Mouse (Mus musculus) embryonic facial prominence, embryonic 10.5 days (tissue): ENCODE measurements around the gene Map3k9. TPM values are rescaled to one million over a fixed set of nuclear protein-coding genes. Genes with fewer than 3 reads are reported as not detected.

Experiments used
- DNase-seq: peaks from one replicate; pipeline ENCODE4 v3.0.0-alpha.2; 2017; ENCODE audit warnings: low spot score
- H3K27ac ChIP-seq: fragments of 300-500 bp; sonication (generic); replicated peaks from 2 replicates; pipeline ENCODE4 v1.5.1; 2016; ENCODE audit warnings: mild to moderate bottlenecking
- H3K27me3 ChIP-seq: fragments of 300-500 bp; sonication (generic); replicated peaks from 2 replicates; pipeline ENCODE4 v1.6.1; 2016; ENCODE audit warnings: low read depth, mild to moderate bottlenecking; ENCODE audit not compliant: poor library complexity, severe bottlenecking
- H3K36me3 ChIP-seq: fragments of 300-500 bp; sonication (generic); replicated peaks from 2 replicates; pipeline ENCODE4 v1.6.1; 2016; ENCODE audit warnings: mild to moderate bottlenecking, moderate library complexity
- H3K4me1 ChIP-seq: fragments of 300-500 bp; sonication (generic); 2 replicates; pipeline ENCODE4 v1.6.1; 2016
- H3K4me3 ChIP-seq: fragments of 300-500 bp; sonication (generic); 2 replicates; pipeline ENCODE4 v1.5.1; 2016; ENCODE audit warnings: mild to moderate bottlenecking, moderate library complexity
- H3K9me3 ChIP-seq: fragments of 300-500 bp; sonication (generic); 2 replicates; pipeline ENCODE4 v1.6.1; 2016; ENCODE audit warnings: mild to moderate bottlenecking
- WGBS: fragments of 180-500 bp; shearing (Covaris S2); methylation state at CpG from one replicate; pipeline ENCODE4 v1.1.7; 2016; 5-methylcytosine and 5-hydroxymethylcytosine counted together
- polyA plus RNA-seq: library from polyadenylated mRNA; unstranded; fragments of >200 nt; fragmentation: Nextera tagmentation; extraction: Ambion mirVana; gene quantifications from 2 replicates; pipeline ENCODE4 v1.2.1, GENCODE M21; 2016

Gene Map3k9
- polyA plus RNA-seq, 1 experiment from 2014 or later: 0.96 TPM

DNA sequence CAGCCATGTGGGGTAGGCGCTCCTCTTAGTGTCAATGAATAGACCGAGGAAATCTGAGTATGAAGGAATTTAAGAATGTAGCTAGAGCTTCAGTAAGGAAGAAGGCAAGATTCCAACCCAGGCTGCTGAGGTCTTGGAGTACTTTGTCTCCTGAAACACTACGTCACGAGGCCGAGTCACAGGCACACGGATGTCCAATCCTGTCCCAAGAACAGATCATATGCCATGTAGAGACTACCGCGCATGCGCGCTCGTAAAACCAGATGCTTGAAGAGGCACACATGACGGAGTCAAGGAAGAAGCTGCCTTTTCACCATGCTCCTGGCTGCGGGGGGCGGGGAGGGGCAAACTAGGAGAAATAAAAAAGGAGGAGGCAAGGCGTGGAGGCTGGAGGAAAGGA lies 90.9 kb downstream of the Map3k9 start:
- Histone ChIP-seq H3K27me3 (no peaks in the 10 kb centered on the region), H3K4me3 (no peak overlapping the region), H3K36me3 (no peaks in the 10 kb centered on the region), H3K27ac (peak overlapping the region; percentile 20; the same call in 1 of the 2 replicates), H3K9me3 (no peaks in the 10 kb centered on the region), H3K4me1 (peaks cover 26% of the 10 kb centered on the region)
- 91% methylated on average over 15 of the region's 15 CpGs for WGBS
- DNase-seq: no peak

DNA sequence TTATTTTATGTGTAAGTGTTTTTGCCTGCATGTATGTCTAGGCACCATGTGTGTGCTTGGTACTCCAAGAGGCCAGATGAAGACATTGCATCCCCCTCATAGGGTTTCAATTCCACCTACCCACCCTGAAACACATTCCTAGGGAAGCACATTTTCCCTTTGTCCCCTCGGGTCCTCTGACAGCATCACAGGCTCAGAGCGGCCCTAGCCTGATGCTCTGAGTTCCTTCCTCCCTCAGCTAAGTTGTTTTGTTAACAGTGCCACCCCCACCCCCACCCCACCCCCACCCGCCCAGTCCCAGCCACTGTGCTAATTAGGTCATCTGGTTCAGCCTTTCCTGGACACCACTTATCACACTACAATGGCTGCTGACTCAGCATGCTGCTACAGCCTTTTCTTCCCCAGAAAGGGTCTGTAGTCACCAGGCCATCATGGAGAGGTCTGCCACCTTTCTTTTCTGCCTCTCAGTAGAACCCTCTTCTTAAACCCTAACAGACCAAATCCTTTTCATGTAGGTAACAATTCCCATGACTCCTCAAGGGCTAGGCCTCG lies 91.4 kb downstream of the Map3k9 start:
- DNase-seq: peak; percentile 24
- peaks cover 26% of the 10 kb centered on the region for H3K4me1 ChIP-seq
- WGBS: 44% methylated on average over 4 of the region's 4 CpGs
- H3K9me3 ChIP-seq: no peaks in the 10 kb centered on the region
- H3K4me3 ChIP-seq: no peak overlapping the region
- no peaks in the 10 kb centered on the region for H3K27me3 ChIP-seq
- peak overlapping the region; percentile 20 for H3K27ac ChIP-seq
- no peaks in the 10 kb centered on the region for H3K36me3 ChIP-seq

DNA sequence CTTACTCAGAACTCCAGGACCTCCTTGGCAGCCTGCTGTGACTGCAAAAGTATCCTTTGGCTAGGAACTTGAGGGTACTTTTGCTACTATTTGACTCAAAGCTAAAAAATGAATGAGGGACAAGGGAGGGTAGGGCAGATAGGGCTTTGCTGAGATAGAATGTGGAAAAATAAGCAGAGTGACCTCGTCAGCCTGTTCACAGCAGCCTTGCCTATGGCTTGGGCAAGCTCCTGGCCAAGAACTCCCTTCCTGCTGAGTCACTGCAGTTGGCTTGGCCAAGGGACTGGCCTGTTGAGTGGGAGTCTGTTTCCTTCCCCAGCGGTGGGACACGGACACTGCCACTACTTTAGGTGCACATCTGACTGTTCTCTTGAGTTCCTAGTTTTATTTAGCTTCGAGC lies 92.4 kb downstream of the Map3k9 start:
- no peaks in the 10 kb centered on the region for H3K27me3 ChIP-seq
- H3K27ac ChIP-seq: no peak overlapping the region
- no peaks in the 10 kb centered on the region for H3K9me3 ChIP-seq
- H3K4me3 ChIP-seq: no peak overlapping the region
- no peak for DNase-seq
- no peaks in the 10 kb centered on the region for H3K36me3 ChIP-seq
- H3K4me1 ChIP-seq: peaks cover 26% of the 10 kb centered on the region
- 86% methylated on average over 4 of the region's 4 CpGs for WGBS

DNA sequence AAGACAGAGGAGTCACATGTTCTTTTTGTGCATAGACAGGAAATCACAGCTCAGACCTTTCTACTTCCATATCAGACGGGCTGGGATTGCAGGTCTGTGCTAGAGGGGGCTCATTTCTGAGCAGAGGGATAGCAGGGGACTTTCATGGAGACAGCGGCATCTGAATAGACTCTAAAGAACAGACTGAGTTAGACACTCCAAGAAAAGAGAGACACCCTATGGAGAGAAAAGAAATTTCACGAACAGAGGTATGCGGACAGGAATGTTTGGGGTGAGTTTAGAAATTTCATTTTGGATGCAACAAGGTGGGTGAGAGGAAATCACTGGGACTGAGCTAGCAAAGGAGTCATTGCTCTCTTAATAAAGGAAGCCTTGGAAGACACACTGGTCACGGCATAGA lies 93.1 kb downstream of the Map3k9 start:
- no peaks in the 10 kb centered on the region for H3K9me3 ChIP-seq
- DNase-seq: no peak
- 89% methylated on average over 5 of the region's 5 CpGs for WGBS
- H3K36me3 ChIP-seq: no peaks in the 10 kb centered on the region
- H3K4me3 ChIP-seq: no peak overlapping the region
- no peaks in the 10 kb centered on the region for H3K27me3 ChIP-seq
- peaks cover 26% of the 10 kb centered on the region for H3K4me1 ChIP-seq
- H3K27ac ChIP-seq: no peak overlapping the region

DNA sequence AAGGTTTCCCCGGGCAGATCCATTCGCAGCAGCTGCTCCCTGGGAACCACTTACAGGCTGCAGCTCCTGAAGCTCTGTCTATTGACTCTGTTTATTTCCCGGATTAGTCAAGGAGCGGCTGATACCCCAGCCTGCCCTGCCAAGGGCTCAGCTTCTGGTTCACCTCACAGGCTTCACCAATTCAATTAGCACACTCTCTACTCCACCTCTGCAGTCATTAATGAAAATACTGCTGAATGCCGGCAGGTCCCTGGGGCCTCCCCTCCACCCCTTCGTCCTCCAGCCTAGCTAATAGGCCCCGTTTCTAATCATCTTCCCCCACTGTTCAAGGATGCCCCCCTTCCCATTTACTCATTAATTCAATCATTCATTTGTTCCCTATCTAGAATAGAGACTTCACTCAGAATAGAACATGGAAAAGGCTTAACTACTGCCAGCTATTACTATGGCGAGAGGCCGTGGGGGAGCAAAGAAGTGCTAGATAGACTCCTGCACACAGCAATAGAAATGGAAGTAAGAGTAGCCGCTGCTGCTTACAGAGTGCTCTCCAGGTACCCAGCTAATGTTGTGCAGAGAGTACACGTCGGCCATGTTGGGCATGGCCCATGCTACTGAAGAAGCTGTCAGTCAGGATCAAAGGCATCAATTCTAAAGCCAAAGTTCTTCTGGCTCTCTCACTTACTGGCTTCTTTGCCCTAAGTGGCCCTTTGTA lies 94.4 kb downstream of the Map3k9 start:
- Histone ChIP-seq H3K27ac (no peak overlapping the region), H3K9me3 (no peaks in the 10 kb centered on the region), H3K4me3 (no peak overlapping the region), H3K4me1 (peaks cover 26% of the 10 kb centered on the region), H3K27me3 (no peaks in the 10 kb centered on the region), H3K36me3 (no peaks in the 10 kb centered on the region)
- WGBS: 37% methylated on average over 12 of the region's 12 CpGs
- DNase-seq: peak; percentile 11

DNA sequence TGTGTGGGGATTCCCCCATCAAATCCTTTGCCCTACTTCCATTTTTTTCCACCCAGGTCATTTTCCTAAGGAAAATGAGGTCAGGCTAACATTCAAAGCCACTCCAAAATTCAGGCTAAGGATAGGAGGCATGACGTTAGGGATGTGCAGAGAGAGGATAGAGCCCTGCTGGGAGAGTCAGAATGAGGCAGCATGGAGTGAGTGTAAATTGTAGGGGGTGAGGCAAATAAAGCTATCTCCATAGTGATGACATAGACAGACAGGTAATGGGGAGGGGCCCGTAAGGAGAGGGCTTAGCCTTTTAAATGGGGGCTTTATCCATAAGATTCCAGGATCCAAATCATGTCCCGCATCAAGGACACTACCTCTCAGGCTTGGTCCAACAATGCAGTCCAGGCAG lies 95.0 kb downstream of the Map3k9 start:
- Histone ChIP-seq H3K9me3 (no peaks in the 10 kb centered on the region), H3K4me3 (no peak overlapping the region), H3K27ac (no peak overlapping the region), H3K27me3 (no peaks in the 10 kb centered on the region), H3K4me1 (peaks cover 24% of the 10 kb centered on the region), H3K36me3 (no peaks in the 10 kb centered on the region)
- no peak for DNase-seq
- WGBS: 44% methylated on average over 3 of the region's 3 CpGs

DNA sequence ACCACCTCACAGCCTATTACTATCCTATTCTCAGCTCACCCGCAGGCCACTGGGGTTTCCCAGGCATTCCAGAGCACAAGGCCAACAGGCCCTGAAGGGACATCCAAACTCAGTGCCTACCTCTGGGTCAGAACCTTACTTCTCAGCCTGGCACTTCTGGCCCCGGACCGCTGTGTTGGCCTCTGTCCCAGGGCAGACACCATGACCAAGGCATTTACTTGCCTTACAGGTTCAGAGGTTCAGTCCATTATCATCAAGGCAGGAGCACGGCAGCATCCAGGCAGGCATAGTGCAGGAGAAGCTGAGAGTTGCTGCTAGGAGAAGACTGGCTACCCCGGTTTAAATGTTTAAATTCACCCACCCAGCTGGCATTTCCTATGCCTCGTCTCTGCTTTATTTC lies 96.9 kb downstream of the Map3k9 start:
- no peak overlapping the region for H3K4me3 ChIP-seq
- H3K27ac ChIP-seq: no peak overlapping the region
- H3K36me3 ChIP-seq: no peaks in the 10 kb centered on the region
- peaks cover 11% of the 10 kb centered on the region for H3K4me1 ChIP-seq
- no peaks in the 10 kb centered on the region for H3K9me3 ChIP-seq
- no peak for DNase-seq
- H3K27me3 ChIP-seq: no peaks in the 10 kb centered on the region
- 79% methylated on average over 6 of the region's 6 CpGs for WGBS

DNA sequence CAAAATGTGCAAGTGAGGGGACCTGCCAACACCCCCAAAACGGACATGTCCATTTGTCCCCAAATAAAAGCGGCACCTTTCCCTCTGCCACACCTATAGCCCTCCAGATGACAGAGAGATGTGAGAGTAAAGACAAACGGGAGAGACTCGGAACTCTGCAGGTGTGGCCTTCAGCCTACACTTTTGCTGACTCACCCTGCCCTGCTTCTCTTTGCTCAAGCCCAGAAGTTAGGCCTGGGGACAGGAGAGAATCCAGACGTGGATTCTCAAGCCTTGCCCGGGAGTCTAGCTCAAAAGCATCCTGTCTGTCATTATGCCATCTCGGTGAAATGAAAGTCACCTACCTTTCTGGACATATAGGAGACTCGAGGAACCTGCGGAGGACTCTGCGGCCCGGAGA lies 97.6 kb downstream of the Map3k9 start:
- 76% methylated on average over 11 of the region's 11 CpGs for WGBS
- H3K4me3 ChIP-seq: no peak overlapping the region
- no peak overlapping the region for H3K27ac ChIP-seq
- no peak for DNase-seq
- H3K9me3 ChIP-seq: no peaks in the 10 kb centered on the region
- H3K4me1 ChIP-seq: peaks cover 11% of the 10 kb centered on the region
- no peaks in the 10 kb centered on the region for H3K36me3 ChIP-seq
- no peaks in the 10 kb centered on the region for H3K27me3 ChIP-seq

DNA sequence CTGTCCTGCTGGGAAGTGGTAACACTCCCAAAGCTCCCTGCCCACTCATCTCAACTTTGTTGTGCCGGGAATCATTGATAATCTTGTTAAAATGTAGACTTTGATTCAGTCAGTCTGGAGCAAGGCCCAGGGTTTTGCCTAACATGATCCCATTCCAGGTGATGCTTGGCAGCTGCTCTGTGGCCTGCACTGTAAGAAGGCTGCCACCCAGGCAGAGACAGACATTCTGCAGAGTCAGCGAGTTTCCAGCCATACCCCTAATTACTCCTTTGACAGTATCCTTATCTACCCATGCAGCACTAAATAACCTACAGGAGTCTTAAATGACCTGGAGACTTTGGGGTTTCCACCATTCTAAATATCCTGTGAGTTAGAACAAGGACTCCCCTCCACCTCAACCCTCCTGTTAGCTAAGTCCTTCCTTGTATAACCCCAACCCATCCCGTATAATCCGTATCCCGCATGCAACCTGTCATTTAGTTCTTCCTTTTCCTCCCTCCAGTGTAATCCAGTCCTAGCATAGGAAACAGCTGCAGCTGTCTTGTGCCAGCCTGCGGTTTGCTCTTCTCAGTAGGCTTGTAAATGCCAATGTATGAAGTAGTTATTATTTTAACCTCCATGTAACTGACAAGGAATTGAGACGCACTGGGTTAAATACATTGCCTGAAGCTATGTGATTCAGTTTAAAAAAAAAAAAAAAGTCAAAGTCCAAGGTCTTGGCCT lies 101.0 kb downstream of the Map3k9 start:
- Histone ChIP-seq H3K4me1 (no peaks in the 10 kb centered on the region), H3K27ac (no peak overlapping the region), H3K36me3 (no peaks in the 10 kb centered on the region), H3K9me3 (no peaks in the 10 kb centered on the region), H3K4me3 (no peak overlapping the region), H3K27me3 (no peaks in the 10 kb centered on the region)
- no peak for DNase-seq
- WGBS: 70% methylated on average over 7 of the region's 7 CpGs

DNA sequence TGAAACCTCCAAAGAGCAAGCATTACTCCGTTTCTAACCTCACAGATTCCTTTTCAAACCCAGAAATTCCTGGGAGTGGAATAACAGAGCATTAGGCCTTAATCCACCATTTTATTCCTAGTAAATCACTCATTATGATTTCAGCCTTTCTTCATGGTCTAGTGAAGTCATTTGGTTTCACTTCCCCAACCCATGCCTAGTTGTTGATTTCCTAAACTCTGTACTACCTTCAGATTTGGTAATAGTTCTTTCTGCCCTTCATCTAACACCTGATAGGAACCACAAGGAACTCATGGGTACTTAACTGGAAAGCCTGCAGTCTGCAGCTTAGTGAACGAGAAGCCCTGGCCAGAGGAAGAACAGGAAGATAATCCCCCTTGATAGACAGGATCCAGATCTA lies 105.4 kb downstream of the Map3k9 start:
- no peak overlapping the region for H3K4me3 ChIP-seq
- H3K27ac ChIP-seq: no peak overlapping the region
- H3K27me3 ChIP-seq: no peaks in the 10 kb centered on the region
- H3K4me1 ChIP-seq: no peaks in the 10 kb centered on the region
- H3K9me3 ChIP-seq: no peaks in the 10 kb centered on the region
- H3K36me3 ChIP-seq: no peaks in the 10 kb centered on the region
- WGBS: 46% methylated on average over 2 of the region's 2 CpGs
- DNase-seq: no peak

Other genes starting within 250 kb of the Map3k9 start
- gene Gm20498, start 248.3 kb downstream of the Map3k9 start, polyA plus RNA-seq: 29.8 and 32.3 TPM in 2 replicates
- 35.3 and 35.9 TPM in 2 replicates for gene Synj2bp, start 248.3 kb downstream of the Map3k9 start, polyA plus RNA-seq
- 0.36 and 0.41 TPM in 2 replicates for gene Adam21, start 212.7 kb downstream of the Map3k9 start, polyA plus RNA-seq
- gene Med6, start 186.2 kb downstream of the Map3k9 start, polyA plus RNA-seq: 88.4 and 90.9 TPM in 2 replicates
- gene Ttc9, start 149.9 kb downstream of the Map3k9 start, polyA plus RNA-seq: 1.2 and 1.6 TPM in 2 replicates
- 8.0 and 12.5 TPM in 2 replicates for gene Pcnx, start 78.8 kb upstream of the Map3k9 start, polyA plus RNA-seq